Mouse (Mus musculus) heart, adult 9 months (tissue): Measurements from ENCODE around the gene Tbx4.

ENCODE experiments used
- DNase-seq, 2 experiments: peaks; one replicate each; pipeline ENCODE4 v3.0.0; 2022; ENCODE audit warnings: low spot score in 2 of 2

Tbx4 gene

GRCm38 (mm10) chr11:85885665-85886428, at the start of gene Tbx4:
Tbx4 (plus strand) TSS chr11:85886422.
- no peak for DNase-seq

- DNase-seq: no peak
Measured at GRCm38 (mm10) chr11:85836523-85837290, 49.5 kb upstream of the Tbx4 start.

- no peak for DNase-seq
Measured at GRCm38 (mm10) chr11:85837291-85837647, 49.0 kb upstream of the Tbx4 start.

GRCm38 (mm10) chr11:85837648-85838423, 48.4 kb upstream of the Tbx4 start:
- DNase-seq: no peak

- DNase-seq: no peak
Measured at GRCm38 (mm10) chr11:85838424-85839257, 47.6 kb upstream of the Tbx4 start.

- no peak for DNase-seq
Measured at GRCm38 (mm10) chr11:85839258-85840030, 46.8 kb upstream of the Tbx4 start.

DNA sequence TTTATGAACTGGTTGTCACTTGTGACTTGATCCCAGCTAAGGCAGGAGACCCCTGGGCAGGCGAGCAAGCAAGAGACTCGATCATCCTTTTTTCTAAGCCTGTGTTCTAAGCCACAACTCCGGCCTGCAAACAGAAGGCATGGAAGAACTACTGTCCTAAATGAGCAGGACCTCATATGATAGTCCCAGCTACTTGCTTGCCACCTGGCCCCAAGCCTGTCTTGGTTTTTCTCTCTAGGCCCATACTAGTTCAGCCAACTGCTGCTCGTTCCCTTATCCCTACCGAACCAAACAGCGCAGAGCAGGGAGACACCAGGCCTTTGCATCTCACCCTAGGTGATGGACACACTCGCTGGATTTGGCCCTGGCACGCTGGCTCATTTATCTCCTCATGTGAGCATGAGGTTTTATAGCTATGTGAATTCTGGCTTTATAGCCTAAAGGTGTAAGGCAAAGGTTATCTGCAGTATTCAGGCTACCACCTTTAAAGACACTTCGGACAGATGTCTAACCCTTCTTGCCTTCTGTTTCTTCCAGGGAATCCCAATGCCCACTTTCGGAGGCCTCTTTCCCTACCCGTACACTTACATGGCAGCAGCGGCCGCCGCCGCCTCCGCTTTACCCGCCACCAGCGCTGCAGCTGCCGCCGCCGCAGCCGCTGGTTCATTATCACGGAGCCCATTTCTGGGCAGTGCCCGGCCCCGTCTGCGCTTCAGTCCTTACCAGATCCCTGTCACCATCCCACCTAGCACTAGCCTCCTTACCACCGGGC, 46.0 kb upstream of the Tbx4 start:
- no peak for DNase-seq

- DNase-seq: no peak
Measured at GRCm38 (mm10) chr11:85840803-85841145, 45.4 kb upstream of the Tbx4 start.

- DNase-seq: no peak
Measured at GRCm38 (mm10) chr11:85841211-85841681, 45.0 kb upstream of the Tbx4 start.

DNA sequence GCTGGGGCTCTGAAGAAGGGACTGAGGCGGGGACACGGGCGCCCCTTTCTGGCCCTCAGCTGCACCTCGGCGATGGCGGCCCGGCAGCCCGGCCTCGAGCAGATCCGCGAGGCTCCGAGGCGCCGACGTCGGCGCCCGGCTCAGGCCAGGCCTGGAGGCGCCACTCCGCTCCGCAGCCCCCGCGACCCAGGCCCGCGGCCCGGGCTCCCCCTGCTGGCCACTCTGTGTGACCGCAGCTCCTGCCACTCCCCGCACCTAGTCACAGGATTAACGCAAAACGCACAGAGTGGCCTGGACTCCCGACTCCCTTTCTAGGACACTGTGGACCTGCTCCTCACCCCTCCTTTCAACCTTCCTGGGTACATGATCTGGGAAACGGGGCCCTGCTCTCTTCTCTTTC, 44.2 kb upstream of the Tbx4 start:
- peak in 1 of 2 experiments; percentile 65 for DNase-seq

- no peak for DNase-seq
Measured at GRCm38 (mm10) chr11:85842596-85843346, 43.5 kb upstream of the Tbx4 start.

- DNase-seq: peak; percentile 83 to 86
Measured at GRCm38 (mm10) chr11:85843347-85843692, 42.9 kb upstream of the Tbx4 start.

GRCm38 (mm10) chr11:85844144-85844965, 41.9 kb upstream of the Tbx4 start:
- peak; percentile 84 to 88 for DNase-seq

- no peak for DNase-seq
Measured at GRCm38 (mm10) chr11:85844971-85845370, 41.3 kb upstream of the Tbx4 start.

DNA sequence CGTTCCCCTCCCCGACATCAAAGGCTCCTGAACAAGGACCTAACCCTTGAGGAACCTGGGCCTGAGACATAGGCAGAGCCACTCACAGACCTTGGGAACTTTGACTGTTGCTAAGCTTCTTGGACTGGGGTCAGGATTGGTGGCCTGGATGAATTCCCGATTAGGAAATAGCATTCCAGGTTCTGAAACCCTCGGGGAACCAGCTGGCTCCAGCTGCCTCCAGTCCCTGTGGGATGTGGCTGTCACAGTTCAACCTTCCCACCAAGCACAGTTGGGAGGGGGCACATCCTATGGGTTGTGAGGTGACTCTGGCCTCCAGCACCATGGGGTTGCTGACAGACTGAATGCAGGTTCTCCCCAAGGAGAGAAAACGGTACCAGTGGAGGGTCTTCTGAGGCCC, 40.3 kb upstream of the Tbx4 start:
- DNase-seq: peak; percentile 65 to 75

DNA sequence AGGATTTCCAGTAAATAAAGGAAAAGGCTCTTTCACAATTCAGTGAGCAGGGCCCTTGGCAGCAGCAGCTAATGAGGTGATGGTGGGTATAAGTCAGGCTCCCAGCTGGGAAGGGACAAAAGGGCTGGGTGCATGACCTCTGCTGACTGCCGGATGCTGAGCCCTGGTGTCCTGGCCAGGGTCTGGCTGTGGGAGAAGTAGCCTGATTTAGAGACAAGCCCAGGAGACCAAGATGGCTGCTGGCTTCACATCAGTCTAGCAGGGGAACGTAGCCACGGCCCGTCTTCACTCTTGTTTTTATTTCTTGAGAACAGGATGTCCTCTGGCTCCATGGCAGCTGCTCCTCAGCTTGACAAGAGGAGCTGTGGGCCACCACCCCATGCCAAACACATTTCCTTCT, 39.7 kb upstream of the Tbx4 start:
- DNase-seq: peak; percentile 77 to 88

DNA sequence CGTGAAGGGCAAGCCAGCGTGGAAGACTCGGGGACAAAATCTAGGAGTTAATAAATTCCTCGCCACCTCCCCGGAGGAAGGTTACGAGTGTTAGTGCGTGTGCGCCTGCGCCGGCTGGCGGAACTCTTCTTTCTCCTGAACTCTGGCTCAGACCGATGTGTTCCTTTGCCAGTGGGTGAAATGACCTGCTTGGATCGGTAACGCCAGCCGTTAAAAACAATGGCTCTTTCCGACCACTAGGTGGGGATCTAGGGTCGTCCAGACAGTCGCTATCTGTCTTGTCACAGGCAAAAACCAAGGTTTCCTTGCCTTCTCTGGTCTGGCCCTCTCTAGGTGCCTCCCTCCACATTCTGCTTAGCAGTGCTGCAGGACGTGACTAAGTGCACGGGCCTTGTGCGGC, 37.2 kb upstream of the Tbx4 start:
- DNase-seq: peak; percentile 70 to 75

GRCm38 (mm10) chr11:85850233-85850632, 36.0 kb upstream of the Tbx4 start, which contains the start of gene Gm11444:
Gm11444 (minus strand) TSS chr11:85850333.
- no peak for DNase-seq
